Mouse (Mus musculus) right cerebral cortex, postnatal 36 days (tissue): ENCODE measurements around the gene Cd3g.
"Not testable (repeated sequence)": the region's sequence is repeated elsewhere in the genome, so short reads cannot be mapped to it uniquely, and the experiment has no call there.

Source experiments
- DNase-seq, 2 experiments: peaks; one replicate each; pipeline ENCODE4 v3.0.0; 2022; ENCODE audit warnings: low spot score in 2 of 2, mixed read lengths in 1 of 2

The Cd3g gene

GRCm38 (mm10) chr9:44985721-44986161, 5.5 kb upstream of the Cd3g start:
- DNase-seq, result no peak

GRCm38 (mm10) chr9:44983001-44983400, 2.8 kb upstream of the Cd3g start:
- DNase-seq, result no peak

DNA sequence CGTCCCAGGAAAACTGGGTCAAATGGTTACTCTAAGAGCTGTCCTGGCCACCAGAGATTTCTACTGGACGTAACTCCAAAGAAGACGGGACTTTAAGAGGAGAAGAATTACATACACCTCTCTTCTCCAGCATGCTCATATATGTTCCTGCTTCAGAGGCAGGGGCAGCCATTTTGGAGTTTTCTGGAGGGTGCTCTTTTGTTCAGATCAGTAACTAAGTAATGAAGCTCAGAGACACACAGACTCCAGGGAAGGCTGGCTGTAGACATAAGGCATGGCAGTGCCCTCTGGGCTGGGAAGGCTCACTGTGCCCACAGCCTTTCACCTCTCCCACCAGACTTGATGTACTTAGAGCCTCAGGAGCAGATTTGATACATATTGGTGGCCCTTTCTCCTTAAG, 2.3 kb upstream of the Cd3g start:
- no peak for DNase-seq

- DNase-seq, result no peak
Observed at GRCm38 (mm10) chr9:44982081-44982480, 1.9 kb upstream of the Cd3g start.

DNA sequence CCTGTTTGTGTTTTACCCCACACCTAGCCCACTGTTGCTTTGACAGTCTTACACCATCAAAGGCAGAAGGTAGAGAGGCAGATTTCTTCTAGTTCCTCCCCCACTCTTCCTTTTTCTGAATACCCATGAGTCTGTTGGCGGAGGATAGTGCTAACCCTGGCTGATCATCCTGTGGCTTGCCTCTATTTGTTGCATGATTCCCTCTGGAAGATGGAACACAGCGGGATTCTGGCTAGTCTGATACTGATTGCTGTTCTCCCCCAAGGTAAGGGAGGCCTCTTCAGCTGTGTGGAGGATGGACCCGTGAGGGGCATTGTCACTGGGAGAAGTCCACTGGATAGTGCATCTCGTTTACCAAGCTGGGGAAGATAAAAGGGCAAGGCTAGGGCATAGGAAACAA, 1.4 kb upstream of the Cd3g start, which contains the start of gene Cd3d:
Gene Cd3d (plus strand): TSS at position 111 of the 400 bp plus-strand sequence.
- no peak for DNase-seq

- DNase-seq, result no peak
Observed at GRCm38 (mm10) chr9:44981104-44981503, 873 bp upstream of the Cd3g start.

DNA sequence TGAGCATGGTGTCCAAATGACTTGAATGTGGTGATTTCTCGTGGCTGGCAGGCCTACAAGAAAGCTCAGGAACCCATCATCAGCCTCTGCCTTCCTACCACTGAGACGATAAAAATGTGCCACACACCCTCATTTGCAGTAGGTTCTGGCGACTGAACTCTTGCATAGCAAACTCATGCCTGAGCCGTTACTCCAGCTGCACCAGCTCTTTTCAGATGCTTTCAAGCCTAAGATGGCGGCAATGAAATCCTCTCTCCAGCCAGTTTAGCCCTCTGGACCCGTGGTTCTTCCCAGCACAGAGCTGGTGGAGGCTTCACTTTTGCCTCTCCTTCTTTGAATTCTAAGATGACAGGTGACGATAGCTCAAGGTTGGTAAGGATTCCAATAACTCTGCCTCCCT, 425 bp downstream of the Cd3g start:
- DNase-seq, result no peak

DNA sequence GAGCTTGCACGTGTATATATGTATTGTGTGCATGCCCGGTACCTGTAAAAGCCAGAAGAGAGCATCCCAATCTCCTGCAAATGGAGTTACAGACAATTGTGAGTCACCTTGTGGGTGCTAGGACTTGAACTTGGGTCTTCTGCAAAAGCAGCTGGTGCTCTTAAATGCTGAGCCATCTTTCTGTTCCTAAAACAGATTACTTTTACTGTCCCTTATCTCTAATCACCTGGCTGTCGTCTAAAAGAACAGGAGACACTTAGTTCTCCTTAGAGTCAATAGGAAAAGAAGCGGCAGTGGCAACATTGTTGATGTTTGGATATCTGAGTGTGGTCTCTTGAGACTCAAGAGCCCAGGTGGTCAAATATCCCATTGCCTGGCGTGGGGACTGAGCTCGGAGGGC, 2.4 kb downstream of the Cd3g start:
- no peak for DNase-seq

DNA sequence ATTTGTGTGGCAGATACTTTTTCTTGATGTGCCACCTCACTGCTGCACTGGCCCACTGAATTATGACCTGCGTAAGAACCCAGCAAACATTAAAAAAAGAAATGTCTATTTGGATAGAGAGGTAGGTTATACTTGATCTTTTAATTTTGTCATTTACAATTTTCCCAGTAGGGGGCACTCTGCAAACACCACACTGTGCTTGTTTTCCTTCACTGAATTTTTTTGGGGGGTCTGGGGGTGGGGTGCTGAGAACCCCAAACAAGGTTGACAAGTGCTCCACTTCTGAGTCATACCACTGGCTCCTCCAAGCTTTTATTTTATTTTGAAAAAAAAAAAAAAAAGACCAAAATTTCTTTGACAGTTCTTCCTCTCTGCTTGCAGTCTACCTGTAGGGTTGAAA, 10.8 kb downstream of the Cd3g start:
- no peak for DNase-seq

DNA sequence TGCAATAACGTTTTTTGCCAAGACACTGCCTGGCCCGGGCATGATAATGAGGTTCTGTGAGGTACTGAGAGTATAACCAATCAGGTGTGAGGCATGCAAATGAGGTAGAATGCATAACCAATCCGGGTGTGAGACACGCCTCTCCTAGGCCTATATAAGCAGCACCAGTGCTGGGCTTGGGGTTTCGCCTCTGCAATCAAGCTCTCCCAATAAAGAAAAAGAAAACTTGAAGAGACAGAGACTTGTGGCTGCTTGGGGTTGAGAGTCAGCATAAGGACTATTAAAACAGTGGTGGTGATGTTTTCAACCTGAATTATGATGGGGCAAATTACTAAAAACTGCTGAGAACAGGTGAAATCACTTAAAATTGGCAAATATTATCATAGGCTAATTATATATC, 12.5 kb downstream of the Cd3g start:
- not testable (repeated sequence) for DNase-seq

DNA sequence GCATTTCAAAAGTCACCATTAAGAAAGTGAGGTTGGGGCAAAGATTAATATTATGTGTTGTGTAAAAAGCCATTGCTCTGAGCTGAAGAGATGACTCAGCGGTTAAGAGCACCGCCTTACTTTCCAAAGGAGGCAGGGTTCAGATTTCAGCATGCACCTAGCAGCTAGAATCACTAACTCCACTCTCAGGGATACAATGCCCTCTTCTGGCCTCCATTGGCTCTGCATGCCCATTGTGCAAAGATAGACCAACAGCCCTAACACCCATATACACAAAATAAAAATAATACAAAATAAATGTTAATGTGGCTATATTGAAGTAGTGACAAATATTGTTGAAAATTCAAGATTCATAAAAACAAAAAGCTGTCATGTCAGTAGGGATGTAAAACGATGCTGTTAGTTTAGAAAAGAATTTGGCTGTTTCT, 13.4 kb downstream of the Cd3g start:
- peak; percentile 21 to 32 for DNase-seq

DNA sequence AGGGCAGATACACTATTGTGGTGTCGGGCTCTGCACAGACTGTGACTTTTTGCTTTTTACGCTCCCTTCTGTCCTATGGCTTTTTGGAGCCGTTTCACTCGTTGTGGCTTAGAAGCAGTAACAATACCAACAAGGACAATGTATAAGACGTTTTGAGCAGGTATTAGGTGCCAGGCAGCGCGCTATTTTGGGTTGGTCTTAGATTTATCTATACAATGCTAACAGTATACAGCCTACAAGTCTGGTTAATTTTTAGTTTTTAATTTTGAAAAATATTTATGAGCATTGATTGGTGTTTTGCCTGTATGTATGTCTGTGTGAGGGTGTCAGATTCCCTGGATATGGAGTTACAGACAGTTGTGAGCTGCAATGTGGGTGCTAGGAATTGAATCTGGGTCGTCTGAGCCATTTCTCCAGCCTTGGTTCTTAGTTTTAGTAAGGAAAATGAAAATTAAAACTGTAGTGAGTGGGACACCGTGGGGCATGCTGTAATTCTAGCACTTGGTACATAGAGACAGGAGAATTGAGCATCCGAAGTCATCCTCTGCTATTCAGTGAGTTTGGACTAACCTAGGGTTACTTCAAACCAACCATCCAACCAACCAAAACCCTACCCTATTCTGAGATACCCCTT, 14.3 kb downstream of the Cd3g start:
- DNase-seq, result no peak

- peak; percentile 99 for DNase-seq
Observed at GRCm38 (mm10) chr9:44965126-44965832, 15.0 kb downstream of the Cd3g start, which contains the start of gene Ube4a. Gene Ube4a (minus strand): TSS chr9:44965600.

DNA sequence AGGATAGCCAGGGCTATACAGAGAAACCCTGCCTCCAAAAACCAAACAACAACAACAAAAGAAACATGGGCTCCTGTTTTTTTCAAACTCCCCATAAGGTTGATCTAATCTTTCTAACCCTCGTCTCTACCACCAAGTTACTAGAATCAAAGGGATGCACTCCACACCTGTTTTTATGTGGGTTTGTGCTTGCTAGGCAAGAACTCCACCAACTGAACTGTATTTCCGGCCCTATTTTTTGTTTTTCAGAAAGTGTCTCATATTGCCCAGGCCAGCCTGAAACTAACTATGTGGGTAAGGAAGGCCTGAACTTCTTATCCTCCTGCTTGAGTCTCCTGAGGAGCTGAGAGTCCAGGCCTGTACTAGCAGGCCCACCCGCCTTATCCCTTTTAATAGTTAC, 25.8 kb downstream of the Cd3g start:
- no peak for DNase-seq

DNA sequence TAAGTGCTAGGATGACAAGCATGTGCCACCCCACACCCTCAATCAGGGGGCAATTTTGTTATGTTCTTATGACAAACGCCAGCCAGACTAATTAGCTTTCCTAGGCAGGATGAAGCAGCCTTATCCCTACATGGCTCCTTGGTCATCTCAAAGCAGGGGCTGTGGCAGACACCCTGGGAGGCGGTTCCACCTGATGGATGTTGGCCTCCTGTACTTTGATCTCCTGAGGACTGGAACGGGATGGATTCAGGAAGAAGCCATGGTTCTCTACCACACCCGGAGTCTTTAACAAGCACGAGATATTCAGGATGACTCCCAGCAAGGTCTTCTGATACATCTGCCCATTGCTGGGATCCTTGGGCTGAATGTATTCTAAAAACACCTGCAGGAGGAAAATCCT, 32.4 kb downstream of the Cd3g start:
- DNase-seq, result no peak

DNA sequence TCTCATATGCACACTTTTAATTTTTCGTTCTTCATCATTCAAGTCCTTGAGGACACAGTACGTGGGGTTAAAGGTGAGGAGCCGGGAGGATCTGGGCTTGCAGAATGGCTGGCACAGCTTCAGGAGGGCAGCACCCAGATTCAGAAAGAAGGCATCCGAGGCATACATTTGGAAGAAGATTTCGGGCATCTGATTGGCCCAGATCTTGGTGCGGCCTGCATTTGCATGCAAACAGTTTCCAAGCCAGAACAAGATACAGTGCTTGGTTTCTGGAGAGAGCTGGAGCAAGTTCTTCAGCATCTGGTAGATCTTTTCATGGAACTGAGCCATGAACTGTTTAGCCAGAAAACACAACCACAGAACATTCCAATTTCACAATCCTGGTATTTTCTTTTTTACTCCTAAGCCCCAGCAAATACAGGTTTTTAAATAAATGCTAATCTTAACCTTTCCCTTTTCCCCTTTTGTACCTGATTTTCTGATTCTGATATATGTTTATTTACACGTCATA, 34.0 kb downstream of the Cd3g start:
- no peak for DNase-seq

GRCm38 (mm10) chr9:44942421-44942820, 37.8 kb downstream of the Cd3g start:
- DNase-seq, result no peak

DNA sequence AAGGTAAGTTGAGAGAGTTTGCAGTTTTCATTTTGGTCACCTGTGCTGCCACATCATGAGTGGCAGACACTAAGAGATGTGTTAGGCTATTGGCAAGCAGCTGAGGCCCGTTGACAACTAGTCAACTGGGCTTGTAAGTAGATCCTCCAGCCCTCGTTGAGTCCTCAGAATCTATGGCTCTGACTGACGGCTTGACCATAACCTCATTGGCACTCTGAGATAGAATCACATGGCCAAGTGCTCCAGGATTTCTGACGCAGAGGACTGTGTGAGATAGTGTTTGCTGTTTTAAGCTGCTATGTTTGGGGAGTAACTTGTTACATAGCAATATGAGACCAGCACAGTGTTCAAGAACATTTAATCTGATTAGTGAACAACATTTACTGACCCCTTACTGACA, 38.5 kb downstream of the Cd3g start:
- no peak for DNase-seq

DNA sequence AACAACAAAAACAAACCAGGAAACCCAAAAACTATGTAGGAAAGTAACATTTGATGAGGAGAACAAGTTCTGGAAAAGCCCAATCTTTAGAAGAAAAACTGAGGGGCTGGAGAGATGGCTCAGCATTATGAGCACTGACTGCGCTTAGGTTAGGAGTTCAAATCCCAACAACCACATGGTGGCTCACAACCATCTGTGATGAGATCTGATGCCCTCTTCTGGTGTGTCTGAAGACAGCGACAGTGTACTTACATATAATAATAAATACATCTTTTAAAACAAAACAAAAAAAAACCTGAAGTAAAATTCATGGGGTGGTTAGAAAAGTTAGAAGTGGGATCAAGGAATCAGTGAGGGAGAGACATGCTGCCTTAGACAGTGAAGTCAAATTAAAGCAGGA, 58.7 kb downstream of the Cd3g start:
- DNase-seq, result no peak

DNA sequence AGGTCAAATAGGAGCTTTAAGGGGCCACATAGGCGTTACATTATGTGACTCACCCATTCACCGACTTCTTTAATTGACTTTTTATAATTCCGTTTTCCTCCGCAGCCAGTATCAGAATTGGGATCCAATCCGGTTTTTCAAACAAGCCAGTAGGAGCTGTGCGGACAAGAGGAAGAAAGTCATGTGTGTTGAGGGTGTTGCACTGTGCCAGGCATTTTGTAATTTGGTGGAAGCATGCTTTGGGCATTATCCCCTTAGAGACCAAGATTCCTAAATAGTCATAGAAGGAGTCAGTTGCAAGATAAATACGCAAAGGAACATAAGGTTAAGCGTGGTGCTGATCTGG, 59.1 kb downstream of the Cd3g start:
- peak in 1 of 2 experiments; percentile 58 for DNase-seq

- peak; percentile 75 to 78 for DNase-seq
Observed at GRCm38 (mm10) chr9:44920374-44921122, 59.7 kb downstream of the Cd3g start, which contains the start of gene Atp5l. Gene Atp5l (minus strand): TSS chr9:44920742.

DNA sequence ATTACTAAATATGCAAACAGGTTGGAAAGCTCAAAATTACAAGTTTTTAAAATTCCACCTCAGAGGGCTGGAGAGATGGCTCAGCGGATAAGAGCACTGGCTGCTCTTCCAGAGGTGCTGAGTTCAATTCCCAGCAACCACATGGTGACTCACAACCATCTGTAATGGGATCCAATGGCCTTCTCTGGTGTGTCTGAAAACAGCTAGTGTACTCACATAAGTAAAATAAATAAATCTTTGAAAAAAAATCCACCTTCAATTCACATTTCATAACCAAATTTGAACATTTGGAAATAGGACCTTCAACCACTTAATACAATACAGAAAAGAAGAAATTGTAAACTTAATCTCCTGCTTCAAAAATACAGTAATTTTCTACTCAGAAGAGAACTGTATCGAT, 60.6 kb downstream of the Cd3g start:
- no peak for DNase-seq
